Mouse (Mus musculus) kidney, adult 2 months (tissue): ENCODE results near the gene Stk39.

Source experiments
- CTCF ChIP-seq: fragments of 200-500 bp; conservative IDR thresholded peaks from 2 replicates; pipeline ENCODE4 v1.5.1; 2011; ENCODE audit warnings: low read depth, mild to moderate bottlenecking, control low read depth, low read length, moderate library complexity, mixed read lengths; ENCODE audit not compliant: insufficient read depth, insufficient read length
- POLR2A ChIP-seq: fragments of 200-500 bp; IDR thresholded peaks from one replicate; pipeline ENCODE4 v1.6.1; 2011; ENCODE audit warnings: low read depth, low read length, control low read depth

DNA sequence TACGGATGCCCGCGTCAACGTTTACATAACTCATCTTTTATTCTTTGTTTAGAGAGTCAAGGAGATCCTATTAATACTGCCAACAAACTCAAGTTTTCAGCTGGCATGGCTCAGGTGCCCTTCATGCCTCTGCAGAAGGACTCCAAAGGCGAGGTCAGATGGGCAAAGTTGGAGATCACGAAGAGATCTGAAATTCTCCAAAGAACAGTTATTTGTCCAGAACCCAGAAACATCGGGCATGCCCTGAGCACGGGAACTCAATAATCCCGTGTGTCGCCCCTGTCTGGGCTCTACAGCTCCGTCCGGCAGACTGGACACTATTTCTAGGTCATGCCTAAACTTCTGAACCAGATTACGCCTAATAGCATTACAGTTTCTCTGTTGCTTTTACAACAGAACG is 3.8 kb downstream of the Stk39 start:
- TF ChIP-seq POLR2A = no peak
- no peak for TF ChIP-seq CTCF
